Mouse (Mus musculus) heart, adult 9 months (tissue): ENCODE data around the gene Smc5.
A peak's percentile ranks its signal among the peaks of the same experiment; 100 is the strongest.

Experiments
- DNase-seq, 2 experiments: peaks; one replicate each; pipeline ENCODE4 v3.0.0; 2022; ENCODE audit warnings: low spot score in 2 of 2

The Smc5 gene

GRCm38 (mm10) chr19:23189744-23190143 is 84.0 kb downstream of the Smc5 start:
- no peak for DNase-seq

GRCm38 (mm10) chr19:23188986-23189385 is 84.7 kb downstream of the Smc5 start:
- DNase-seq = no peak

DNA sequence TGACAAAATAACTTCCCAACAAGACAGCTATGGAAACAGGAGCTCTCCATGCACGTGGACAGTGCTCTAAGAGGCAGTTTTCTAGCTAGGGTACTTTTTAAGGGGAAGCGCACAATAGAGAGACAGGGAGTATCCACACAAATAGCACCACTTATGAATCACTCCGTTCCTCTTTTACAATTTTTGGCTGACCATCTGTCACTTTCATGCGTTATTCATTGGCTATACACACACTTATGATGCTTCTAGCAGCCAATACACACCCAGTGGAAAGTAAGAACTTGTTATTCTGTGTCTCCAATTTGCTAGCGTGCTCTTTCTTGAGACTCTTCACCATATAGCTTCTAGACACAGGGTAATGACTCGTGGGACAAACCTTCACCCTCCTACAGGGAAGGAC is 86.0 kb downstream of the Smc5 start:
- no peak for DNase-seq

DNA sequence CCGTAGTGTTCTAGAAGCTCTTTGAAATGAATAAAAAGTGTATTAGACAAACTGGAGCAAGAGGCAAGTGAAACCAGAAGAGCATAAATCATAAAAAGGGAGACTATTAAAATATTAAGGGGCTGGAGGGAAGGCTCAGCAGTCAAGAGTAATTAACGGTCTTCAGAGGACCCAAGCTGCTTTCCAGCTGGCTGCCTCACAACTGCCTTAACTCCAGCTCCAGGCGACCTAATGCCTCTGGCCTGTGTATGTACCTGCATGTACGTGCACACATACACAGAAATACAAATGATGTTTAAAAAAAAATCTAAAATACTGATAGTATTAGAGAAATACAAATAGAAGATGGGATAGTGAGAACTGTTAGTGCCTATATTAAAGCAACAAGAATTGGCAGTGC is 89.6 kb downstream of the Smc5 start:
- DNase-seq = no peak

- DNase-seq = no peak
Observed at GRCm38 (mm10) chr19:23183493-23183892, 90.2 kb downstream of the Smc5 start.

DNA sequence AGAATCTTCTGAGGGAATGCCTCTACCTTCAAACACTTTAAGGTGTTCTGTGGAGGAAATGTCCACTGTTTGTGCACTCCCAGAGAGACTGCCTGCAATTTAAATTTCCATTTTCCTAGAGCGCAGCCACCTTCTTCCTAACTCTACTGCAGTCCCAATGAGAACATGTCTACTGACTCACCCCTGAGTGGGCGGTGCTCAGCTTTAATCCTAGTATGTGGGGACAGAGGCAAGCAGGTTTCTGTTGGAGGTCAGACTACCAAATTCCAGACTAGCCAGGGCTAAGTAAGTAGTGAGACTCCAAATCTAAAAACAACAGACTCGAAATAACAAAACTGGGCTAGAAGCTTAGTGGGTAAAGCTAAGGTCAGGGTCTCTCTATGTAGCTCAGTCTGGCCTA is 95.2 kb downstream of the Smc5 start:
- no peak for DNase-seq

- no peak for DNase-seq
Observed at GRCm38 (mm10) chr19:23175511-23175910, 98.2 kb downstream of the Smc5 start.

GRCm38 (mm10) chr19:23175090-23175489 is 98.6 kb downstream of the Smc5 start:
- DNase-seq = no peak

GRCm38 (mm10) chr19:23171136-23171535 is 102.6 kb downstream of the Smc5 start:
- DNase-seq = no peak

GRCm38 (mm10) chr19:23170476-23170875 is 103.2 kb downstream of the Smc5 start:
- no peak for DNase-seq

- no peak for DNase-seq
Observed at GRCm38 (mm10) chr19:23169659-23170050, 104.0 kb downstream of the Smc5 start.

- DNase-seq = no peak
Observed at GRCm38 (mm10) chr19:23168899-23169658, 104.6 kb downstream of the Smc5 start.

GRCm38 (mm10) chr19:23166550-23167284 is 107.0 kb downstream of the Smc5 start:
- no peak for DNase-seq

GRCm38 (mm10) chr19:23164651-23165240 is 109.0 kb downstream of the Smc5 start:
- no peak for DNase-seq

- no peak for DNase-seq
Observed at GRCm38 (mm10) chr19:23163361-23163760, 110.3 kb downstream of the Smc5 start.

DNA sequence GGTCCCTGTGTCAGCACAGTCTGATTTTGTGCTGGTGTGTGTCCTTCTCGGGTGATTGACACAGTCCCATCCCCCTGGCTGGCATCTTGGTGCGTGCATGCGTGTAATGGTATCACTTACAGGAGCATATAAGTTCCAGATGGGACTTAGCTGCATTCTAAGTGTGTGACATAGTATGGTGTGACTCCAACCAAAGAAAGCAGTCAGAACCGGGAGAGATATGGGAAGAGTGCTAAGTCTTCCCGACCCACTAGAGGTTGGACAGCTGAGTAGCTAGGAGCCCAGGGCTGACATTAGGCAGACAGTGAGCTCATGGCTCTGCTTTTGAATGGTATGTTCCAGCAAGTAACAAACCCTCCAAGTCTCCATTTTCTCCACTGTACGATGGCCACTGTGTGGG is 110.8 kb downstream of the Smc5 start:
- peak in 1 of 2 experiments; percentile 10 for DNase-seq

DNA sequence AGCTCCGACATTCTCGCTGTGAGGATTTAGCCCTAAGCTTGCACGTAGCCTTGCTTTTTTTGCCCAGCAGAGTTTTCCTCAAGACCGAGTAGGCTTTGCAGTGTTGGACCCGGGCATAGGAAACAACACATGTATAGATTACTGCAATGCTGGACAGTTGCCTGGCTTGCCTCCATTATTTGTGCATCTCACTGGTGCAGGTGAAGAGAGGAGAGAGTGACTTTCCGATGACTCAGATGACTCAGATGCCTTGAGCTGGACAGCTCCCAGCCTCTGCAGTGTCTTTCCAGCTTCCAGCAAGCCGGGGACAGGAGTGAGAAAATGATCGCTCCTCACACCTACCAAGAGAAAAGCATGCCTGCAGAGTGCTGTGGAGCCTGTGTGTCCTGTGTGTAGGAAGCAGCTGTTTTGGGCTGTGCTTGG is 111.3 kb downstream of the Smc5 start:
- DNase-seq = no peak

DNA sequence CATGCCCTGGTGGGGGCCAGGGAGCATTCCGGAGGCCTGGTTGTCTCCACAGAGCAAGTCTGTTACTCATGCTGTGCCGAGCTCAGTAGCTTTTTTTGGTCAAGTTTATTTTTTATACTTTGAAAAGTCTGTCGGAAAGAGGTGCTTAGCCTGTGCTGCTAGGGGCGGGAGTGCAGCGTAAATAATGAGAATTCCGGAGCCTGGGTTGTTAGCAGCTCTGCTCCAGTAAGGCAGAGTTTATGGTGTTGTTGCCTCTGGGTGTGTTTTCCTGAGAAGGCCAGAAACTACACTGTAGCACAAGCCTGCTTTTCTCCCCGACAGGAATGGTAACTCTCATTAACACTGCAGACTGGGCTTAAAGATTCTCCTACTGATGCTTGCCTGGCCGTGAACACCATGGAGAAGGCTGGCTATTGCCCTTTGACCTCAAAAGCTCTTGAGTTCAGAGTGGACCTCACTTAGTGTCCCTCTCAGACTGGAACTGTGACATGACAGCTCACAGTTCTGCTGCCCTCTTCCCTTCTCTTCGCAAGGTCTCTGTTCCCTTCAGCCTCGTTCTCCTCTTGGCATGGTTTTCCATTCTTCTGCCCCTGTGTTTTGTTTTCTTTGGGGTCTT is 113.8 kb downstream of the Smc5 start:
- no peak for DNase-seq
